Mouse (Mus musculus): ENCODE results near the gene 1700007K13Rik.

The 1700007K13Rik gene

GRCm38 (mm10) chr2:28470591-28470990, 4.5 kb upstream of the 1700007K13Rik start:
- no peak for DNase-seq (ENCODE audit: extremely low read depth, insufficient read length, low spot score)

DNA sequence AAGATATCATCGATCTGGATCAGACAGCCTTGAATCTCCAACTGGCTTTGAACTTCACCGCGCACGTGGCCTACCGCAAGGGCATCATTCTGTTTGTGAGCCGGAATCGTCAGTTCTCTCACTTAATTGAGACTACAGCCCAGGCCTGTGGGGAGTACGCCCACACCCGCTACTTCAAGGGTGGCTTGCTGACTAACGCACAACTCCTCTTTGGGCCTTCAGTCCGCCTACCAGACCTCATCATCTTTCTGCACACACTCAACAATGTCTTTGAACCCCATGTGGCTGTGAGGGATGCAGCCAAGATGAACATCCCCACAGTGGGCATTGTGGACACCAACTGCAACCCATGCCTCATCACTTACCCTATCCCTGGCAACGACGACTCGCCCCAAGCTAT, 3.3 kb upstream of the 1700007K13Rik start:
- no peak for DNase-seq (ENCODE audit: extremely low read depth, insufficient read length, low spot score)

- DNase-seq (ENCODE audit: extremely low read depth, insufficient read length, low spot score), result no peak
These were observed 2.5 kb upstream of the 1700007K13Rik start for GRCm38 (mm10) chr2:28468486-28469225.

DNA sequence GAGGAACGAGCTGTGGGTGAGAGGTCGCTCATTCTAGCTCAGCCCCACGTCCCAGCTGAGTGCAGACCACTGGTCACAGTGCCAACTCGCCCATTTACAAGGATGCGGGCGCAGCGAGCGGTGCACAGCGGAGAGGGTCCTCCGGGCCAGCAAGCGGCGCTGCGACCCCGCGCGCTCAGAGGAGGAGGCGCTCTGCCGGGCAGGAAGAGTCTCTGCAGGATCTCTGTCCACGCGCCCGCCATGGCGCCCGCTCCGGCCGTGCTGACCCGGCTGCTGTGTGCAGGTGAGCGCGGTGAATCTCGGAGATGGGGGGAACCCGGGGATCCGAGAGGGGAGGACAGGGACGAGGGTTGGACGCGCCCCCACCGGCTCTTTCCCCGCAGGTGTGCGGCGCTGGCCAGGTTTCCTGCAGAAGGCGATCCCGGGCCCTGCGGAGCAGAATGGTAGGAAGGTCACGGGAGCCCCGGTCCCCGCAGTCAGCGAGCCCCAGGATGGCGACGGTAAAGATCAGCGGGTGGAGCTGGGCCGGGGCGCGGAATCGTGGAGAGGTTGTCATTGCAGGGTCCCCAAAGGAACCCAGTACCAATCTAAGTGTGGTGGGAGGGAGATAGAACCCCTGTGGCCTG, 1.8 kb upstream of the 1700007K13Rik start, which contains the start of gene Mrps2:
TSS of gene Mrps2 (plus strand) at position 207 of the 626 bp plus-strand sequence.
- peak; percentile 95 for DNase-seq (ENCODE audit: extremely low read depth, insufficient read length, low spot score)

GRCm38 (mm10) chr2:28464919-28465318, 1.2 kb downstream of the 1700007K13Rik start:
- no peak for DNase-seq (ENCODE audit: extremely low read depth, insufficient read length, low spot score)

DNA sequence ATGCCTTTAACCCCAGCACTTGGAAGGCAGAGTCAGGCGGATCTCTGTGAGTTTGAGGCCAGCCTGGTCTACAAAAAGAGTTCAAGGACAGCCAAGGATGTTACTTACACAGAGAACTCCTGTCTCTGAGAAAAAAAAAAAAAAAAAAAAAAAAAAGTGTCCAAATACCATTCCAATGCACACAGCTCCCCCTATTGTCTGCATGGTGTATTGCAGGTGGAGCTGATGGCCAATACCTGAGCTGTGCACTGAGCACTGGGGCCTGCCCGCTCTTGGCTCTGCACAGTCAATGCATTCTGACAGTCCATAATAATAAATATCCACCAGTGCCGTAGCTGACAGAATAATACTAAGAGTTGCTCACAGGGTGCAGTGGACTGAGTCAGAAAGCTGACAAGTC, 2.2 kb downstream of the 1700007K13Rik start:
- DNase-seq (ENCODE audit: extremely low read depth, insufficient read length, low spot score), result no peak

DNA sequence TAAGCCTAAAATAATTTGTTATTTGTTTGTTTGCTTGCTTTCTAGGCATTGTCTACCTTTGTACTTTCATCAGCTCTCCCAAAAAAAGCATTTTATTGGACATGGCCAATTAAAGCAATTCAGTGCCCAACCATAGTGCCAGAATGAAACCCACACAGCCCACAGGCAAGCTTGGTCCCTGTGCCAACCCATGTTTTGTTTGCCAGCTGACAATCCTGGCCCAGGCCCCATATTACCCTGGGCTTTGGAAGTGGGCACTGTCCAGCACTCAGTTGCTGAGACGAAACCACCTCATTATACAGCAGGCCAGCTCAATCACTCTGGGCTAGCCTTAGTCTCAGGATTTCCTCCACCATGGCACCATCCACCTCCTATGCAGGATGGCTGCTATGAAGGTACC, 9.5 kb downstream of the 1700007K13Rik start:
- DNase-seq (ENCODE audit: extremely low read depth, insufficient read length, low spot score), result no peak

- DNase-seq (ENCODE audit: extremely low read depth, insufficient read length, low spot score), result no peak
These were observed 12.6 kb downstream of the 1700007K13Rik start for GRCm38 (mm10) chr2:28453539-28453938.

GRCm38 (mm10) chr2:28451663-28452062, 14.5 kb downstream of the 1700007K13Rik start:
- DNase-seq (ENCODE audit: extremely low read depth, insufficient read length, low spot score), result no peak

DNA sequence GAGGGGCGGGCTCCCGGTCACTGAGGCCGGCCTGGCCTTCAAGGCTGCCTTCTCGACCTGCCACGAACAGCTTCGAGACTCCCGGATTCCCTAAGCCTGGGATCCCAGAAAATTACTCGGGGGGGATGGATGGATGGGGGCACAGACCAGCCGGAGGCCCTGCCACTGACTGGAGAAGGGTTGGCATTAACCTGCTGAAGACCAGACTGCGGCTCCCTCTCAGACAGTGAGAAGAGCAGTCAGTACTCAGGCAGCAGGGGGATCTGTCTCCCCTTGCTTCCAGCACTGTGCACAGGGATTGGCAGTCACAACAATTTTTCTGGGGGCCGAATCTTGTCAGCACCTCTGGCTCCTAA, 18.8 kb downstream of the 1700007K13Rik start:
- DNase-seq (ENCODE audit: extremely low read depth, insufficient read length, low spot score), result no peak

DNA sequence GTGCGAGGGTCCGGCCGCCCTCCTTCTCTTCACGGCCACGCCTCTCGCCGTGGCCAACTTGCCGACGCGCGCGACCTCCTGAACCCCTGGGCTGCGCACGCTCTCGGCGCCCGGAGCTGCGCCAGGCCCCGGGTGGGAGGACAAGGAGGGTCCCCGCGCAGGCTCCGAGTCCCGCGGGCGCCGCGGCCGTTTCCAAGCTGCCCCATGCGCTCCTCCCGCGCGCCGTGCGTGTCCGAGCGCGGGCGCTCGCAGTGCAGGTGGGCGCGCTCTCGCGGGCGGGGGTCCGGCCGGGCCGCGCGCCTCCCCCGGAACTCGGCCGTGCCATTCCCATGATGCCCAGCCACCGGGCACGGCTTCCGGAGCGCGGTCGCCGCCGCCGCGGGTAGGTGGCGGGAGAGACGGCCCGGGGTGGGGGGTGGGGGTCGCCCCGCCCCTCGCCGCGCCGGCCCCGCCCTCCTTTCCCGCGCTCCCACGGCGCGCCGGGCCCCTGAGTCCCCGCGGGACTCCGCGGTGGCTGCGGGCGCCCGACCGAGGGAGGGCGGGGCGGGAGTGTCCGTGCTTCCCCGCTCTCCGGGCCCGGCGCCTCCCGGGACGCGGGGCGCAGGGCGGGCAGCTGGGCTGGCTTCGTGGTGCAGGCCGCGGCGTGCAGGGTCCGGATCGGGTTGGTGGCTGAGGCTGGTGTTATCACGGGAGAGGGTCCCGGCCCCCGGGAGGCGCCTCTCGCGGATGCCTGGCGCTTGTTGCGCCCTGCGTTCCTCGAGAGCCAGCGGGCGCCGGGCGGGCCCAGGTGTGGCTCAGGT, 19.4 kb downstream of the 1700007K13Rik start, which contains the start of gene Ppp1r26:
TSS of gene Ppp1r26 (plus strand) at position 286 of the 800 bp plus-strand sequence.
- DNase-seq (ENCODE audit: extremely low read depth, insufficient read length, low spot score), result no peak

GRCm38 (mm10) chr2:28446181-28446514, 20.0 kb downstream of the 1700007K13Rik start:
- no peak for DNase-seq (ENCODE audit: extremely low read depth, insufficient read length, low spot score)

DNA sequence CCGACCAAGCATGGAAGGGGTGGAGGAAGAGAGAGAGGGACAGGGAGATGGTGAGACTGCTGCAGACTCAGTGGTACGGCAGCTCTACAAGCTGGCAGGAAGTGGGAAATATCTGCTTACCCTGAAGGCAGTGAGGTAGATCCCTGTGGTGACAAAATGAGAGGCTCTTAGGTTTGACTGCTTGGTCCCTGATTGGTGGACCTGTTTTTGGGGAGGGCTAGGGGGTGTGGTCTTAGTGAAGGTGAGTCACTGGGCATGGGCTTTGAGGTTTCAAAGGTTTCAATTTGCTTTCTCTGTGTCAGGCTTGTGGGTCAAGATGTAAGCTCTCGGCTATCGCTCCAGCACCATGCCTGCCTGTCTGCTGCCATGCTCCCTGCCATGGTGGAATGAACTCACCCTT, 21.1 kb downstream of the 1700007K13Rik start:
- DNase-seq (ENCODE audit: extremely low read depth, insufficient read length, low spot score), result no peak

DNA sequence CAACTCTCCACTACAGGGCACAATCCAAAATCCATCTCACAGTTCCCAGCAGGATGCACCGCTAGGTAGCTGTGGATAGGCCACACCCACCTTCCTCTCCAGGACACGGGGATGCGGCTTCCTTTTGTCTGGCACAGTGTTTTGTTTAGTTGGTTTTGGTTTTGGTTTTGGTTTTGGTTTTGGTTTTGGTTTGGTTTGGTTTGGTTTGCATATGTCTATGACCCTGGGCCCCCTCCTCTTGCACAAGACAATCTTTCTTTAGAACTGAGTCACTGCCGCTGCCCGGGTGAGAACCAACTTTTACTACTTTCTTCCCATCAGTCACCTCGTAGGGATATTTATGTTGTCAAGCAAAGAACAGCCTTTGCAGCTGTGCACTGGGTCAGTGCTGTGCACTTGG, 25.3 kb downstream of the 1700007K13Rik start:
- DNase-seq (ENCODE audit: extremely low read depth, insufficient read length, low spot score), result no peak

DNA sequence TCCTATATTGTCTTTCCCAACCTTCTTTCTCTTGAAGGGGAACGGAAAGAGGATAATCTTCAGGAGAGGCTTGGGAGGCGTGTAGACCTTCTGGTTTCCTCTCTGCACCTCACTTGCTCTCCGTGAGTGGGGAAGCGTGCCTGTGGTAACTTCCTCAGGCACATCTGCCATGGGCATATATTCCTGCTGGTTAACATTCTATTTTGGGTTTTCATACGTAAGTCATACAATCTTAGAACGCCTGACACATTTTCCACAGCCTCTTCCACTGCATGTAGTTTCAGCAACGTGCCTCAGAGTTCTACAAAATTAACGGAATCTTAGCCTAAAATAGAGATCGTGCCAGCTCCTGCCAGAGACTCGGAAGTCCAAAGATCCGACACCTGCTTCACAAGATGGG, 30.7 kb downstream of the 1700007K13Rik start:
- no peak for DNase-seq (ENCODE audit: extremely low read depth, insufficient read length, low spot score)

GRCm38 (mm10) chr2:28433512-28433911, 32.6 kb downstream of the 1700007K13Rik start:
- no peak for DNase-seq (ENCODE audit: extremely low read depth, insufficient read length, low spot score)

DNA sequence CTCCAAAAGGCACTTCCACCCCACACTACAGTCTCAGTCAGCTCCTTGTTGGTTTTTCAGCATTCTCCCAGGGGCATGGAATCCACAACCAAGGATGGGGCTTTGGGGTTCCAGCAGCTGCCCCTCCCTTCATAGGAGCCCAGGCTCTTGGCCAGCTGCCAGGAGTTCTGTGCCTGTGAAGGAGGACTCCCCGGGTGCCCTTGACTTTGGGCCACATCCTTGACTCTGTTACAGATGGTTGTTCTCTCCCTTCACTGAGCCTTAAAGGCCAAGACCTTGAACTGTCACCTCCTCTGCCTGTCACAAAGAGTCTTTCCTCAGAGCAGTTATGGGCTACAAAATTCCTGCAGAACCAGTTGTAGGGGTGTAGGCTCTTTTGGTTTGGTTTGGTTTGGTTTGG, 33.3 kb downstream of the 1700007K13Rik start:
- no peak for DNase-seq (ENCODE audit: extremely low read depth, insufficient read length, low spot score)

DNA sequence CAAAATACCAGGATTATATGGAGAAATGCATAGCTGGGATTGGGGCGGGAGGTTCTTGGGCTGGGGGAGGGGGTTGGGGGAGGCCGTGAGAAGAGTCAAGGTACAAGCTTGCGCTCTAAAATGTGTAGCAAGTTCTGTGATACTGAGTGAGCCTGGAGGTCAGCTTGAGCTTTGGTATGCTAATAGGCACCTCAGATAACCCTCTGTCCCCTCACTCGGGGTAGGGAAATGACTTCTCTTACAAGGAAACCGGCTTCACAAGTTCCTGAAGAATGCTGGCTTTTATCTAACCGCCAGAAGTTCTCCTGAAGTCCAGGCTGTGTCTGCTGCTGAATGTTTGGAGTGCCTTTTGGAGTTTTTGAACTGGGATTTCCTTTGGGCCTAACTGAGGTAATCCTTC, 35.3 kb downstream of the 1700007K13Rik start:
- DNase-seq (ENCODE audit: extremely low read depth, insufficient read length, low spot score), result no peak

- DNase-seq (ENCODE audit: extremely low read depth, insufficient read length, low spot score), result no peak
These were observed 38.9 kb downstream of the 1700007K13Rik start for GRCm38 (mm10) chr2:28427226-28427625.

DNA sequence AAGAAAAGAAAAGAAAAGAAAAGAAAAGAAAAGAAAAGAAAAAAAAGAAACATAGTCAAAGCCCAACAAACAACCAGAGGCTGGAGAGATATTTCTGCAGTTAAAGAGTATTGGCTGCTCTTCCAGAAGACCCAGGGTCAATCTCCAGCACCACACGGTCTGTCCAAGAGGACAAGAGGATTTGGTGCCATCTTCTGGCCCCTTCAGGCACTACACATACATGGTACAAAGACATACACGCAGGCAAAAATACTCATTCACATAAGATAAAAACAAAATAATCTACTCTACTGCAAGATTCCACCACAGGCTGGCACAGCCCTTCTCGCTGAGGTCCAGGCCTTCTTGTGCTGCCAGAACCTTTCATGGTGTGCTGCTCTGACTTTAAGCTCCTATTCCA, 43.0 kb downstream of the 1700007K13Rik start:
- DNase-seq (ENCODE audit: extremely low read depth, insufficient read length, low spot score), result no peak

DNA sequence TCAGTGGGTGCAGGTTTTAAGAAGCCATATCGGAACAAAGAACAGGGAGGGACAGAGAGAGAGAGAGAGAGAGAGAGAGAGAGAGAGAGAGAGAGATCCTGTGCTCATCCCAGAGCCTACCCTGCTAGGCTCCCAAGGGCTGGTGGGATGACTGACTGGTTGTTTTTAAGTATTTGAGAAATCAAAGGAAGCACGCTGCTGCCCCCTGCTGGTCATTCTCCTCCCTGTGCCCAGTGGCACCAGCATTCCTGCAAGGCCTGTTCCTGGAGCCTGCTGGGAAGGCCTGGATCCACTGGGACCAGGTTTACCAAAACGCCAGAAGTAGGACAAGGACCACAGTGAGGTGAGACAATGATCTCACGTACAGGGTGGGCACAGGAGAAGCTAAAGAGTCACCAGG, 46.2 kb downstream of the 1700007K13Rik start:
- peak; percentile 59 for DNase-seq (ENCODE audit: extremely low read depth, insufficient read length, low spot score)

GRCm38 (mm10) chr2:28418034-28418433, 48.1 kb downstream of the 1700007K13Rik start:
- DNase-seq (ENCODE audit: extremely low read depth, insufficient read length, low spot score), result peak; percentile 46

All from 3134 (cell line).